Mouse (Mus musculus) midbrain, embryonic 15.5 days (tissue): ENCODE measurements around the gene Pdss2. TPM values are rescaled to one million over a fixed set of nuclear protein-coding genes. Genes with fewer than 3 reads are reported as not detected.

ENCODE experiments used
- ATAC-seq: fragments of 200-750 bp; cut with Nextera tagmentation; replicated peaks from 2 replicates; pipeline ENCODE4 v1.8.0; 2017; ENCODE audit warnings: moderate TSS enrichment
- H3K27ac ChIP-seq: fragments of 300-500 bp; sonication (generic); 2 replicates; pipeline ENCODE4 v1.5.1; 2015; ENCODE audit warnings: mild to moderate bottlenecking, inconsistent platforms
- H3K27me3 ChIP-seq: fragments of 300-500 bp; sonication (generic); replicated peaks from 2 replicates; pipeline ENCODE4 v1.6.1; 2015; ENCODE audit warnings: inconsistent platforms
- H3K36me3 ChIP-seq: fragments of 300-500 bp; sonication (generic); replicated peaks from 2 replicates; pipeline ENCODE4 v1.6.1; 2015; ENCODE audit warnings: inconsistent platforms
- H3K4me1 ChIP-seq: fragments of 300-500 bp; sonication (generic); 2 replicates; pipeline ENCODE4 v1.6.1; 2015; ENCODE audit warnings: inconsistent platforms
- H3K4me2 ChIP-seq: fragments of 300-500 bp; sonication (generic); 2 replicates; pipeline ENCODE4 v1.6.1; 2015; ENCODE audit warnings: inconsistent platforms, mild to moderate bottlenecking, moderate library complexity
- H3K4me3 ChIP-seq: fragments of 300-500 bp; sonication (generic); 2 replicates; pipeline ENCODE4 v1.5.1; 2015; ENCODE audit warnings: mild to moderate bottlenecking, inconsistent platforms
- H3K9ac ChIP-seq: fragments of 300-500 bp; sonication (generic); 2 replicates; pipeline ENCODE4 v1.6.1; 2015; ENCODE audit warnings: mild to moderate bottlenecking, inconsistent platforms
- H3K9me3 ChIP-seq: fragments of 300-500 bp; sonication (generic); 2 replicates; pipeline ENCODE4 v1.6.1; 2016; ENCODE audit warnings: inconsistent platforms
- WGBS: fragments of 180-500 bp; shearing (Covaris S2); methylation state at CpG from one replicate; pipeline ENCODE4 v1.1.7; 2015; ENCODE audit warnings: mixed read lengths; 5-methylcytosine and 5-hydroxymethylcytosine counted together
- polyA plus RNA-seq: library from polyadenylated mRNA; unstranded; fragments of >200 nt; fragmentation: Nextera tagmentation; extraction: Ambion mirVana; gene quantifications from 2 replicates; pipeline ENCODE4 v1.2.1, GENCODE M21; 2015

Gene Pdss2
- 17.4 and 17.6 TPM in 2 replicates for polyA plus RNA-seq

DNA sequence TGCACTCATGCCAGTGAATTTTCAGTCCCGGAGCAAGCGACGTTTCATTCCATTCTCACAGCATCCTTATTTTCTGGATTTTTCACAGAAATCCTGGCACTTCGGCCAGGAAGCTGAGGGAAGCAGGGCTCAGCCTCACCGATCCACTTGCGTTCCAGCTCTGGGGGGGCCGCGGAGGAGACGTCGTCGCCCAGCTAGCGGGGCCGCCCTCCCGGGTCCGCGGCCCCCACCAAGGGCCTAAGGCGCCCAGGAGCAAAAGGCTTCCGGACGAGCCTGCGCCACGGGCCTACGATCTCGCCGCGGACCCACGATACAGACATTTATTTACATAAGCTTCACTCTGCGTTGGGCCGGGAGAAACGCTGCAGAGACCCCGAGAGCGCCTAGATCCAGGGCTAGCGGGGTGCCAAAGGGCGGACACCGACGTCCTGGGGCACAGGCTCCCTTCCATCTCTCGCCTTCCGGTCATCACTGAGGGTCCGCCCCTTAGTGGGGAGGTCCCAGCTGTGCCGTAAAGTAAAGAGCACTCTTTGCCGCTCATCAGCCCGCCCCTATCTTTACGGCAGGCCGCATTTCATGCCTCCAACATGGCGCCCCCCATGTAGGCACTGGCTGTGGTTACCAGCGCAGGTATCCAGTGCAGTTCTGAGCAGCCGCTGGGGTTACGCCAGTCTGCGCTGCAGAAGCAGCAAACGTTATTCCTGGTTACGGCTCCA lies at the start of gene Pdss2:
Gene Pdss2 (plus strand): TSS at position 577 of the 716 bp plus-strand sequence.
- no peaks in the 10 kb centered on the region for H3K27me3 ChIP-seq
- H3K27ac ChIP-seq: peak within 1 kb of the TSS; percentile 95
- peak within 1 kb of the TSS; percentile 90 for H3K9ac ChIP-seq
- WGBS: under 1% methylated on average over 50 of the region's 50 CpGs
- H3K4me3 ChIP-seq: peak within 1 kb of the TSS; percentile 81
- H3K36me3 ChIP-seq: no peaks in the 10 kb centered on the region
- peak within 1 kb of the TSS; percentile 90 for H3K4me2 ChIP-seq
- H3K9me3 ChIP-seq: no peaks in the 10 kb centered on the region
- ATAC-seq: peak; percentile 99
- H3K4me1 ChIP-seq: peaks cover 11% of the 10 kb centered on the region

- Histone ChIP-seq H3K27ac (no peak overlapping the region), H3K9ac (peak overlapping the region; percentile 95), H3K27me3 (no peaks in the 10 kb centered on the region), H3K36me3 (no peaks in the 10 kb centered on the region), H3K9me3 (no peaks in the 10 kb centered on the region), H3K4me2 (peak overlapping the region; percentile 76), H3K4me3 (peak overlapping the region; percentile 59), H3K4me1 (peaks cover 52% of the 10 kb centered on the region)
- WGBS: 4% methylated on average over 7 of the region's 7 CpGs
- ATAC-seq: no peak
Measured at GRCm38 (mm10) chr10:43172066-43172465, 49.2 kb upstream of the Pdss2 start.

DNA sequence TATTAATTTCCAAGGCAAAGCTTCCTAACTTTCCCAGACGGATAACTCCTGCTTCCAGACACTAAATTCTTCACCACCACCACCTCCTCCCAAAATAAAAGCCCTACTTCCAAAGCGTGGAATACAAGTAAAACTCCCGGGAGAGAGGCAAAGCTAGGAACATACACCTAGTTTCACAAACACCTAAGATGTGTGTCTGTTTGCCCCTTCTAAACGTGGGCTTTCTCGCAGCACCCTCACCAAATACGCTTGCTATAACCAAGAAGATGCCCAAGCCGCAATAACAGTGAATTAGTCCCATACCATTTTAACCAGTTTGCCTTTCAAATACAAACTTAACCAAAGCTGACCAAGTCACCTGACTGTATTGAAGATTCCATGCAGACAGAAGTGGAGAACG lies 48.7 kb upstream of the Pdss2 start:
- H3K27me3 ChIP-seq: no peaks in the 10 kb centered on the region
- H3K4me1 ChIP-seq: peaks cover 52% of the 10 kb centered on the region
- under 1% methylated on average over 8 of the region's 8 CpGs for WGBS
- no peaks in the 10 kb centered on the region for H3K9me3 ChIP-seq
- no peaks in the 10 kb centered on the region for H3K36me3 ChIP-seq
- peak overlapping the region; percentile 76 for H3K4me2 ChIP-seq
- peak overlapping the region; percentile 95 for H3K9ac ChIP-seq
- H3K27ac ChIP-seq: peak overlapping the region; percentile 99
- ATAC-seq: no peak
- H3K4me3 ChIP-seq: peak overlapping the region; percentile 59

DNA sequence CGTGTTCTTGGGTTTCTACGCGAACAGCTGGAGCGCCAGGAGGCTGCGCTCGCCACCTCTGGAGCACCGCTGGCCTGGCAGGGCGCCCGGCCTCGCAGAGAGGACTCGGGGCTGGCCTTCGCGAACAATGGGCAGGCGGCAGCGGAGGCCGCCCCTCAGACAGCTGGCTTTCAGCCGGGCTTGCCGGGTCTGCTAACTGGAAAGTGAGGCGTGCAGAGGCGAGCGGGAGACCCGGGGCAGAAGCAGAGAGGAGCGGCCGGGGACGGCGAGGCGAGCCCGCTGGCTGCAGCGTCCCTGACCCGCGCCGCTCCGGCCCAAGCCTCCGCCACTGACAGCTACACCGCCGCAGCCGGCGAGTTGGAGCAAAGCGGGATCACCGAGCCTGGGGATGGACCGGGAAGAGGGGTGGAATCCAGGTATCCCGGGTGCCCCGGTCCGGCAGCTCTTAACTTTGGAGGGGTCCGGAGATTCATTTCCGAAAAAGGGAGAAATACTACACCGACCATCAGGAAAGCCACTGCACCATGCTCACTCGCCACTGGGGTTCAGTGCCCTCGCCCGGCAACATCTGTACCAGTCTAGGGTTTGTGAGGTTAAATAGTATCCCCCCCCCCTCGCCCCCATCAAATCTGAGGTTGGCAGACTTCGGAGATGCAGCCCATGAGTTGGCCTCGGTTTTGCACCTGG lies 48.0 kb upstream of the Pdss2 start:
- WGBS: under 1% methylated on average over 53 of the region's 53 CpGs
- H3K9ac ChIP-seq: peak overlapping the region; percentile 95
- ATAC-seq: peak; percentile 37
- H3K4me1 ChIP-seq: peaks cover 45% of the 10 kb centered on the region
- peak overlapping the region; percentile 76 for H3K4me2 ChIP-seq
- peak overlapping the region; percentile 99 for H3K27ac ChIP-seq
- no peaks in the 10 kb centered on the region for H3K27me3 ChIP-seq
- no peaks in the 10 kb centered on the region for H3K36me3 ChIP-seq
- H3K4me3 ChIP-seq: peak overlapping the region; percentile 59
- no peaks in the 10 kb centered on the region for H3K9me3 ChIP-seq

DNA sequence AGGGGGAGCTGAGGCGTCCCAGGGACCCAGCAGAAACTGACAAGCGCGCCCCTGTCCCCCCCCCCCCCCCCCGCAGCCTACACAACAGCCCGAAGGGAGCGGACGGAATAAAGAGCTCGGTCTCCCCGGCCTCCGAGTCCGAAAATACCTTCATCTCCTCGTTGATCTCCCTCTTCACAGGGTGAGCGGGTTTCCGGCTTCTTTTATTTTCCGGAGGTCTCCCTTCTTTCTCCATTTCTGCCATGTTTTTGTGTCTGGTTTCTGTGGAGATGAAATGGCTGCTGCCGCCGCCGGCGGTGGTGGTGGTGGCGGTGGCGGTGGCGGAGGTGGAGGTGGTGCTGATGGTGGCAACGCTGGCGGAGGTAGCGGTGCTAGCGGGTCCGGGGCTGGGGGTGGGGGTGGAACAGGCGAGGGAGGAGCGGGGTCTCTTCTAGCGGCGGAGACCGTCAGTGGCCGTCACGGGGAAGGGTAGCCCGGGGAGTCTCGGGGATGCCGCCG lies 47.4 kb upstream of the Pdss2 start:
- peak overlapping the region; percentile 76 for H3K4me2 ChIP-seq
- H3K4me1 ChIP-seq: peaks cover 41% of the 10 kb centered on the region
- H3K9me3 ChIP-seq: no peaks in the 10 kb centered on the region
- no peaks in the 10 kb centered on the region for H3K27me3 ChIP-seq
- peak overlapping the region; percentile 95 for H3K9ac ChIP-seq
- WGBS: 1% methylated on average over 35 of the region's 38 CpGs
- no peaks in the 10 kb centered on the region for H3K36me3 ChIP-seq
- ATAC-seq: peak; percentile 68
- H3K27ac ChIP-seq: peak overlapping the region; percentile 99
- peak overlapping the region; percentile 59 for H3K4me3 ChIP-seq

GRCm38 (mm10) chr10:43174326-43175155 lies 46.7 kb upstream of the Pdss2 start, which contains the start of the genes Sobp and 9030612E09Rik:
Gene Sobp (minus strand): TSS chr10:43174530.
Gene 9030612E09Rik (plus strand): TSS chr10:43174704.
- H3K9me3 ChIP-seq: no peaks in the 10 kb centered on the region
- H3K9ac ChIP-seq: peak within 1 kb of the TSS; percentile 95
- H3K27ac ChIP-seq: peak within 1 kb of the TSS; percentile 99
- peak within 1 kb of the TSS; percentile 59 for H3K4me3 ChIP-seq
- peaks cover 34% of the 10 kb centered on the region for H3K4me1 ChIP-seq
- no peaks in the 10 kb centered on the region for H3K36me3 ChIP-seq
- ATAC-seq: peak; percentile 86
- no peaks in the 10 kb centered on the region for H3K27me3 ChIP-seq
- WGBS: under 1% methylated on average over 75 of the region's 91 CpGs
- peak within 1 kb of the TSS; percentile 76 for H3K4me2 ChIP-seq

- Histone ChIP-seq H3K27ac (peak overlapping the region; percentile 99), H3K9me3 (no peaks in the 10 kb centered on the region), H3K36me3 (no peaks in the 10 kb centered on the region), H3K4me1 (peaks cover 31% of the 10 kb centered on the region), H3K4me2 (peak overlapping the region; percentile 76), H3K27me3 (no peaks in the 10 kb centered on the region), H3K9ac (peak overlapping the region; percentile 95), H3K4me3 (peak overlapping the region; percentile 59)
- WGBS: under 1% methylated on average over 18 of the region's 18 CpGs
- peak; percentile 57 for ATAC-seq
Measured at GRCm38 (mm10) chr10:43175156-43175601, 46.1 kb upstream of the Pdss2 start.

DNA sequence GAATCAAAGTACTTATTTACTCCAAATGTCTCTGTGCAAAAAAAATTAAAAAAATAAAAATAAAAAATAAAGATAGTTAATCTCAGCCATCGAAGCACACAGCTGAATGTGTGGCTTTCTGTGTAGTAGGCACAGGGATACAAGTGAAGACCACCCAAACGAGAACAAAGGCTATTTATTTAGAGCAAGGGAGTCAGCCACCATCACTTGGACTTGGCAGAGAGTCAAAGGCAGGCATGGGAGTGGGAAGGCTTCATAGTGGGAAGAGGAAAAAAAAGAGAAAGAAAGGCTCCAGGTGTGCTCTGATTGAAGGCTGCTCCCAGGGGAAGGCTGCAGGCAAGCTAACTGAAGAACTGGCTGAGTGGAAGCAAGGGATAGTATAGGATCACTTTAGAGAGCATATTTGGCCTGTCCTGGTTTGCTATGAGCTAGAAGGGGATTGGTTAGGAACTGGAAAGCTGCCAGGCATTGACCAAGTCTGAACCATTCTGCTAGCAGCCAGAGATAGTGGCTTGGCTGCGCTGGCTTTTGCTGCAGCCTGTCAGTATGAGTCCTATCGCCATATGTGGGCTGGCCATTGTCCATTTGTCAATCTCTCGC lies 40.9 kb upstream of the Pdss2 start:
- H3K4me1 ChIP-seq: peaks cover 16% of the 10 kb centered on the region
- ATAC-seq: 0 out of 2 replicates have a peak, but pooled peaks have one; percentile 42
- peak overlapping the region; percentile 69; the same call in 1 of the 2 replicates for H3K27ac ChIP-seq
- no peaks in the 10 kb centered on the region for H3K36me3 ChIP-seq
- H3K4me3 ChIP-seq: no peak overlapping the region
- no peaks in the 10 kb centered on the region for H3K9me3 ChIP-seq
- peak overlapping the region; percentile 6; the same call in 1 of the 2 replicates for H3K4me2 ChIP-seq
- no peak overlapping the region for H3K9ac ChIP-seq
- H3K27me3 ChIP-seq: no peaks in the 10 kb centered on the region
- 28% methylated on average over 5 of the region's 5 CpGs for WGBS

- no peak for ATAC-seq
- H3K4me1 ChIP-seq: no peaks in the 10 kb centered on the region
- 100% methylated on average over 2 of the region's 2 CpGs for WGBS
Measured at GRCm38 (mm10) chr10:43200206-43200605, 21.1 kb upstream of the Pdss2 start.

GRCm38 (mm10) chr10:43203865-43204264 lies 17.4 kb upstream of the Pdss2 start:
- Histone ChIP-seq H3K9ac (no peak overlapping the region), H3K27me3 (no peaks in the 10 kb centered on the region), H3K36me3 (no peaks in the 10 kb centered on the region), H3K27ac (no peak overlapping the region), H3K9me3 (no peaks in the 10 kb centered on the region), H3K4me1 (no peaks in the 10 kb centered on the region), H3K4me3 (no peak overlapping the region), H3K4me2 (no peak overlapping the region)
- ATAC-seq: no peak
- whole genome bisulfite sequencing: 91% methylated on average over 3 of the region's 3 CpGs

More at GRCm38 (mm10) chr10:43200206-43200605, 21.1 kb upstream of the Pdss2 start:
- Histone ChIP-seq H3K9ac (no peak overlapping the region), H3K4me3 (no peak overlapping the region), H3K36me3 (no peaks in the 10 kb centered on the region), H3K27me3 (no peaks in the 10 kb centered on the region), H3K9me3 (no peaks in the 10 kb centered on the region), H3K27ac (no peak overlapping the region), H3K4me2 (no peak overlapping the region)

DNA sequence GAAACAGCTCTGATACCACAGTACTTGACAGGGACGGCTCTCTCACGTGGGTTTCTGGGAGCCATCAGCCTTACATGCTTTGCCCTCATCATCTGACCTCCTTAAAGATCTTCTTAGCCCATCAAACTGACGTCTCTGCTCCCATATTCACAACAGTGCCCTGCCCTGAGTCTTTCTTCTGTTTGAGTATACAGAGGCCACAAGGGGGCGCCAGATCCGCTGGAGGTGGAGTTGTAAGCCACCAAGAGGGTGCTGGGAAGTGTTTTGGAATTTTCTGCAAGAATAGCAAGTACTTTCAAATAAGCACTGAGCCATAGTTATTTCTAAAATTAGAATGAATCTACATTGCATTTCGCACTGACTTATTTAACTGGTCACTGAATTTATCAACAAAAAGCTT lies 9.4 kb upstream of the Pdss2 start:
- Histone ChIP-seq H3K9me3 (no peaks in the 10 kb centered on the region), H3K36me3 (no peaks in the 10 kb centered on the region), H3K27me3 (no peaks in the 10 kb centered on the region), H3K4me2 (no peak overlapping the region), H3K4me3 (no peak overlapping the region), H3K4me1 (no peaks in the 10 kb centered on the region), H3K27ac (no peak overlapping the region), H3K9ac (no peak overlapping the region)
- 35% methylated on average over 6 of the region's 6 CpGs for WGBS
- no peak for ATAC-seq
